In the genomic region with DNA sequence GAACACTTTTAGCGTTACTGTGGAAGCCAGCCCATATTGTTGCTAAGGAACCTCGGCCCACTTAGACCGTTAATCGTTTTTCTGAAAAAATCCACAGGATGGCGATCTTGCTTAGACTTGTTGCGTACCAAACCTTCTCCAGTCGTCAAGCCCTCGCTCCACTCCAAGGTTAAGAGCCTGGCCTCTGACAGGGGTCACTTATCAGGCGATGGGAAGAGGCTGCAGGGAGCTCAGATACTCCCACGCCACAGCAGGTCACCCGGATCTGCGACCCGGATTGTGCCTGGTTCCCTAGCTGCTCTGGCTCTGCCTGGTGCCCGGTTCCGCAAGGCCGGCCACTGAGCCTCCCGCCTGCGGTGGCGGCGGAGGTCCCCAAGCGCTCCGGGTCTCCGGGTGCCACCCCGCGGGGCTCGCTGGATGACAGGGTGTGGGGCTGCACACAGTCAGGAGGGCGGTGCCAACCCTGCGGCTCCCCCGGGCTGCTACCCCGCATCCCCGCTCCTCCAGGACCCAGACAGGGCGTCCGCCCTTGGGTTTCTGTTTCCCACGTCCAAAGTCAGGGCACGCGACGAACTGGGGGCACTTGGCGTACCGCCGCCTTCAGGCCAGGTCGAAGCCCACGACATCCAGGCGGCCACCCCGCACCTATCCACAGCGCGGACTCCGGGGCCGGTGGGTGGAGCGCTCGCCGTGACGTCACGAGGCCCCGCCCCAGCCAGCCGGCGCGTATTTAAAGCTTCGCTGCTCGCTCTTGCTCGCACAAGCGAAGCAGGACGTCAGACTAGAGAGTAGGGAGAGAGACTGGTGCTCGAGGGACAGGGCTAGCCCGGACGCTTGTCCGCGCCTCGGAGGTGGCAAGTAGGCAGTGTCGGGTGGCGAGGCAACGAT, we compare ENCODE assay signal across 8 mouse cellular contexts. TPM values are rescaled to one million over a fixed set of nuclear protein-coding genes. Genes with fewer than 3 reads are reported as not detected.
A peak's percentile ranks its signal among the peaks of the same experiment; 100 is the strongest.
DNase-seq lines count a peak whose midpoint lies in the region; ATAC-seq and TF ChIP-seq lines count a peak whose summit lies in the region.

A gene (plus strand): TSS at position 756 of the 888 bp plus-strand sequence.

- TF ChIP-seq CTCF in olfactory bulb, adult 2 months (IDR thresholded peaks at IDR 0.05; ENCODE audit: insufficient read depth, low read depth, low read length), result peak; percentile 38; the same call in 1 of the 2 replicates

- WGBS in hindbrain, embryonic 10.5 days, result 1% methylated on average over 71 of the region's 71 CpGs
- under 1% methylated on average over 71 of the region's 71 CpGs for WGBS in lung, embryonic 15.5 days
- under 1% methylated on average over 71 of the region's 71 CpGs for WGBS in olfactory bulb, adult 2 months

- peaks cover 14% of the 10 kb centered on the region for H3K27me3 ChIP-seq in hindbrain, embryonic 10.5 days (ENCODE audit: insufficient read depth, poor library complexity, severe bottlenecking)
- H3K27me3 ChIP-seq in lung, embryonic 15.5 days, result no peaks in the 10 kb centered on the region

- peak within 1 kb of the TSS; percentile 85 for H3K4me2 ChIP-seq in lung, embryonic 15.5 days

- H3K9me3 ChIP-seq in hindbrain, embryonic 10.5 days, result peaks cover 5% of the 10 kb centered on the region; the same call in 1 of the 2 replicates
- no peaks in the 10 kb centered on the region for H3K9me3 ChIP-seq in lung, embryonic 15.5 days

- H3K4me3 ChIP-seq in hindbrain, embryonic 10.5 days, result peak within 1 kb of the TSS; percentile 78
- peak within 1 kb of the TSS; percentile 83 for H3K4me3 ChIP-seq in lung, embryonic 15.5 days
- H3K4me3 ChIP-seq in olfactory bulb, adult 2 months (ENCODE audit: insufficient read depth, low read depth, low read length), result peak within 1 kb of the TSS; percentile 80

- peak within 1 kb of the TSS; percentile 91 for H3K9ac ChIP-seq in lung, embryonic 15.5 days

- TF ChIP-seq POLR2A in olfactory bulb, adult 2 months (IDR thresholded peaks at IDR 0.05; ENCODE audit: insufficient read depth, low read depth, low read length), result peak; percentile 100

- H3K4me1 ChIP-seq in hindbrain, embryonic 10.5 days (replicated peaks), result peaks cover 14% of the 10 kb centered on the region; the same call in 1 of the 2 replicates
- H3K4me1 ChIP-seq in lung, embryonic 15.5 days, result peaks cover 20% of the 10 kb centered on the region
- H3K4me1 ChIP-seq in olfactory bulb, adult 2 months (ENCODE audit: control insufficient read depth, insufficient read depth, low read length), result peaks cover 6% of the 10 kb centered on the region; the same call in 1 of the 2 replicates

- peak; percentile 97 for DNase-seq in Muller cell, postnatal 12 days (ENCODE audit: inconsistent ontology term)
- peak; percentile 91 for DNase-seq in cerebellum, adult 9-10 months
- DNase-seq in hindbrain, embryonic 10.5 days (ENCODE audit: low spot score), result peak; percentile 93
- DNase-seq in layer of hippocampus, adult 9-10 months (ENCODE audit: low spot score), result peak; percentile 86
- peak; percentile 79 to 82 for DNase-seq in thymus, adult 18-20 months

- peaks cover 21% of the 10 kb centered on the region for H3K36me3 ChIP-seq in hindbrain, embryonic 10.5 days
- H3K36me3 ChIP-seq in lung, embryonic 15.5 days, result peaks cover 21% of the 10 kb centered on the region

- peak; percentile 73 for ATAC-seq in frontal cortex, adult (ENCODE audit: low TSS enrichment)
- peak; percentile 96 for ATAC-seq in lung, embryonic 15.5 days (ENCODE audit: borderline replicate concordance, extremely low read depth, low FRiP score, low TSS enrichment)

- peak within 1 kb of the TSS; percentile 88 for H3K27ac ChIP-seq in hindbrain, embryonic 10.5 days
- H3K27ac ChIP-seq in lung, embryonic 15.5 days, result peak within 1 kb of the TSS; percentile 93
- H3K27ac ChIP-seq in olfactory bulb, adult 2 months (ENCODE audit: insufficient read depth, low read depth, low read length), result peak within 1 kb of the TSS; percentile 90

RNA-seq across cellular contexts. Expression of the gene that starts here (rescaled TPM):
- 56.7 and 59.9 TPM in 2 replicates for polyA plus RNA-seq in hindbrain, embryonic 10.5 days (2016; fragmentation: Nextera tagmentation; extraction: Ambion mirVana)
- 257 and 260 TPM in 2 replicates for polyA plus RNA-seq in lung, embryonic 15.5 days (2015; fragmentation: Nextera tagmentation; extraction: Ambion mirVana)
- polyA plus RNA-seq in olfactory bulb, adult 2 months (2012; ENCODE audit: insufficient read depth, insufficient read length, low replicate concordance, missing spikeins), result not detected in 2 replicates

Comparison
In these comparisons a context has a peak if more than half of its experiments do, and no peak if none do; other contexts are left out.
1. Peak in every context shown above with its lines: DNase-seq, ATAC-seq, H3K4me3 ChIP-seq and H3K27ac ChIP-seq.
2. RNA of the gene that starts here (polyA plus RNA-seq): 257 to 260 TPM in lung, embryonic 15.5 days and 56.7 to 59.9 TPM in hindbrain, embryonic 10.5 days; not detected in olfactory bulb, adult 2 months; every median in the first group is over 10 times any median in the second.